Mouse (Mus musculus): ENCODE results near the gene Liph.
"Not testable (repeated sequence)": the region's sequence is repeated elsewhere in the genome, so short reads cannot be mapped to it uniquely, and the experiment has no call there.

Gene Liph

DNA sequence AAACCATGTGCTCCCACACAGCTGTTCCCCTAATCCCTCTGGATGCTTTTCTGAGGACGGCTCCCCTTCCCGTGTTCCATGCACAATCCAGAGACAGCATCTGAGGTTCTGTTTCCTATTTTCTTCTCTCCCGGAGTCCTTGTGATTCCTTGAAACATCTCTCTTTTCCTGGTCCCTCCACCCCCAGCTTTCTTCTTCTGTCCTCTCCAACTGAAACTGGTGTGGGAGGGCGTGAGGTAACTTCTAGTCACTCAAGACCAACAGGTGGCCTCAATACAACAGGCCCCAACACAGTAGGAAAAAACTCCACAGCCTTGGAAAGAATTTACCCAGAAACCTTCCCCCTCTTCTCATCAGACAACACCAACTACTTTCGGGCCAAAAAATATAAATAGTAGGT lies 18.1 kb downstream of the Liph start:
- in situ Hi-C loops (cut with MboI, MseI), result no loop called here

GRCm38 (mm10) chr16:21976203-21976602 lies 19.3 kb downstream of the Liph start:
- in situ Hi-C loops (cut with MboI, MseI), result no loop called here

DNA sequence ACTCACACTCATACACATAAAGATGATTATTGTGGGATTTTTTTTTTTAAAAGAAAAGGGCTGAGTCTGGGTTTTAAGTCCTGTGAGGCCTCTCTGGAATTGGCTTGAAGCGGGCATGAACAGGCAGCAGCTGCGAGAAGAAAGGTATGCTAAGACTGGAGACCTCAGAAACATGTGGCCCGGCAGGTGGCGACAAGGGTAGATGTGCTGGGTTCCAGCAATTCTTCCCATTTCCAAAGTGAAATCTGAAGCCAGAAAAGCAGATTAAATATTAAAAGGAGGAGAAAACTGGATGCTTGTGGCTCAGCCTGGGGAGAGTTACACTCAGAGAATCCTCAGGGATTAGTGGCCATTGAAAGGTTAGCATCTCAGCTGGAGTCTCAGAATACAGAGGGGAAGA lies 24.0 kb downstream of the Liph start:
- in situ Hi-C loops (cut with MboI, MseI), result no loop called here

DNA sequence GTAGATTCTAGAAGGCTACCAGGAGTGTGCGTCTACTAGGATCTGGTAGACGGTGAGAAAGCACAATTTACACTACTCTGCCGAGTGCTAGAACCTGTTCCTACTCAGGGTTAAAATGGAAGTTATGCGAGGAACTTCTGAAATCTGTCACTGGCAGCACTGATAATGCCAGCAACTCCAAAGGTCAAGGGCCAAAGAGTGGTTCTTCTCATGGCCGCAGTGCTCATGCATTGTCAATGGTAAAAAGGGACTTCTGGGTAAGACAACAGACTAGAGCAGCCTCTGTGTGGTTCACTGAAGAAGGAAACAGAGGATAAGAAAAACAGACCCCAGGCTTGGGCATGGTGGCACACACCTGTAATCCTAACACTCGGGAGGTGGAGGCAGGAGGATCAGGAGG lies 24.9 kb downstream of the Liph start:
- in situ Hi-C loops (cut with MboI, MseI), result no loop called here

GRCm38 (mm10) chr16:21969874-21970273 lies 25.6 kb downstream of the Liph start:
- in situ Hi-C loops (cut with MboI, MseI), result no loop called here

DNA sequence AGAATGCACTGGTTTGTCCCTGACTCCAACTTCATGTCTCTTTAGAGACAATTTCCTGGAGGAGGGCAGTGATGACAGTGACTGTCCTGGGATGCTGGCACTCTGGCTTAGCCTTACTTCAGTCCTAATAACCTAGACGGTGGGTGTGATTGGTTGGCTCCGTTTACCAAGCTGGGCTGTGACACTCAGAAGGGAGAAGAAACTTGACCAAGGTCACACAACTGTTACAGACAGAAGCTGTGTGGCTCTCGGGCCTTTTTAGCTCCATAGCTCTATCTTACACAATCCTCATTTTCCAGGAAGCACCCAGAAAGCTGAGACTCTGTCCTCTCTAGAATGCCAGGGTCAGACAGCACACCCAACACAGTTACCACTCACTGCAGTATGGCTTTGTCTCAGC lies 29.9 kb downstream of the Liph start:
- in situ Hi-C loops (cut with MboI, MseI), result no loop called here

GRCm38 (mm10) chr16:21955591-21955990 lies 39.9 kb downstream of the Liph start:
- in situ Hi-C loops (cut with MboI, MseI), result no loop called here

DNA sequence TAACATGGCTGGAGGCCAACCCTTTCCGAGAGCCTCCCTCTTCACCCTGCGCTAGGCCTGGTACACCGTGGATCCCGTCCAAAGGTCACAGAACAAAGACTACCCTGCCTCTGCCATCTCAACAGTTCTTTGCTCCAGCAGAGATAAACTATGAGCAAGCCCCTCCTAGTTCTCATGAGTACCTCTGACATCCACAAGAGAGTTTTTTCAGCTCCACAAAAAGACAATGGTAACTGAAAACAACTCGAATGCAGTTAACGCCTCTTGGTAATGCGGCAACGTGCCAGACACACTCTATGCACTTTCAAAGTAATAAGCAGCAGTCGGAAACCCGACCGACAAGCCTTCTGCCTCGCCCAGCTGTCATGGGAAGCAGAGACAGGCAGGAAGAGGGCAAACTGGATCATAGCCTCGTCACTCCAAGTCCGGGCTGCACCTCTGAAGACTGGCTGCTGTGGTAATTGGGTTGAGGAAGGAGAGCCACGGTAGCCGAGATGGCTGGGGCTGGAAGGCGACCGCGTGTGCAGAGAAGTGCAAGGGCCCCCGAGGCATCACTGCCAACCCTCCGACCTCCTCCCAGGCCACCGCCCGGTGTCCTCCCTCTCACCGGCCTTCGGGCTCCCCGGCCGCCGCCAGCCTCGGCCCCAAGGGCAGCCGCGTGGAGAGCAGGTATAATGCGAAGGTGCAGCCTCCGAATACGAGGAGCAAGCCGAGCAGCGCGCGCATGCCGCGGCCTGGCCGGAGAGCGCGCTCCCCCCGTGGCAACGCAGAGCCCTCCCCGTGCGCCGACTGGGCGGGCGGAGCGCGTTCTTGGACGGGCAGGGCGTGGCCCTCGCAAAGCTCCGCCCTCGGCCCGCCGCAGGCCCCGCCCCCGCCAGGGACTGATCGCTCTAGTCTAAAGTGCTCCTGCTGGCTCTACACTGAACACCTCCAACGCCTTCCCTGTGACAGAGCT lies 48.4 kb downstream of the Liph start, which contains the start of gene Tmem41a:
TSS of gene Tmem41a (minus strand) at position 792 of the 955 bp plus-strand sequence.
- in situ Hi-C loops (cut with MboI, MseI), result no loop called here

- in situ Hi-C loops (cut with MboI, MseI), result no loop called here
Observed at GRCm38 (mm10) chr16:21928471-21928870, 67.0 kb downstream of the Liph start.

- in situ Hi-C loops (cut with MboI, MseI), result no loop called here
Observed at GRCm38 (mm10) chr16:21916681-21917080, 78.8 kb downstream of the Liph start.

DNA sequence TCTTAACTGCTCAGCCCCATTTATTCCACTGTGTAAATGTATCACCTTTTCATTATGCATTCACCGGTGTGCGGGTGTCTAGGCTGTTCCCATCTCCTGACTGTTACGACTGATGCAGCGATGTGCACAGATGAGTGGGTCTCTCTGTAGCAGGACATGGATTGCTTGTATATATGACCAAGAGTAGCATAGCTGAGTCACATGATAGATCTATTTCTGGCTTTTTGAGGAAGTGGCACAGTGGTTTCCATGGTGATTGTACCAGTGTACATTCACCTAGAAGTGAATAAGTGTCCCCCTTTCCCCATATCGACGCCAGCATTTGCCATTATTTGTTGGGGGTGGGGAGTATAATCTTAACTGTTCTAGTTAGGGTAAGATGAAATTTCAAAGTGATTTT lies 82.1 kb downstream of the Liph start:
- in situ Hi-C loops (cut with MboI, MseI), result no loop called here

DNA sequence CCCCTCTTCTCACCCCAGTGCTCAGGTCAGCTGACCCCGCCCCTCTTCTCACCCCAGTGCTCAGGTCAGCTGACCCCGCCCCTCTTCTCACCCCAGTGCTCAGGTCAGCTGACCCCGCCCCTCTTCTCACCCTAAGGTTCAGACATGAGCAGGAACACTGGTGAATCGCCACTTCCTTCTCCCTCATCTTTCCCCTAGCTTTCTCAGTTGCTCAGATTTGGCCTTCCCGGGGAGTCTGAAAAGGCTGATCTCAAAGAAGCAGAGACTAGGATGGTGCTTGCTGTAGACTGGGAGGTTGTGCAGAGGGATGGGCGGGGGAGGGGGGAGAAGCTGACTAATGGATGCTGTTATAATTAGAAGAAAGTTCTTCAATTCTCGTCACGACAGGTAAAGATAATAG lies 86.6 kb downstream of the Liph start:
- in situ Hi-C loops (cut with MboI, MseI), result not testable (repeated sequence)

- in situ Hi-C loops (cut with MboI, MseI), result no loop called here
Observed at GRCm38 (mm10) chr16:21906902-21907301, 88.6 kb downstream of the Liph start.

GRCm38 (mm10) chr16:21905996-21906395 lies 89.5 kb downstream of the Liph start:
- in situ Hi-C loops (cut with MboI, MseI), result no loop called here

GRCm38 (mm10) chr16:21904636-21905035 lies 90.8 kb downstream of the Liph start:
- in situ Hi-C loops (cut with MboI, MseI), result no loop called here

Data from T-helper 2 cell (primary cell).